Mouse (Mus musculus) heart, adult 9 months (tissue): Measurements from ENCODE around the gene Srsf12.

Experiments used
- DNase-seq, 2 experiments: peaks; one replicate each; pipeline ENCODE4 v3.0.0; 2022; ENCODE audit warnings: low spot score in 2 of 2

Srsf12 gene

GRCm38 (mm10) chr4:33249716-33250230, 41.0 kb downstream of the Srsf12 start:
- DNase-seq: no peak

GRCm38 (mm10) chr4:33250867-33251266, 42.1 kb downstream of the Srsf12 start:
- DNase-seq: no peak

GRCm38 (mm10) chr4:33254706-33255105, 45.9 kb downstream of the Srsf12 start:
- no peak for DNase-seq

GRCm38 (mm10) chr4:33257263-33257964, 48.6 kb downstream of the Srsf12 start:
- no peak for DNase-seq

- DNase-seq: no peak
These were observed 51.5 kb downstream of the Srsf12 start for GRCm38 (mm10) chr4:33260311-33260710.

- peak; percentile 95 for DNase-seq
These were observed 52.5 kb downstream of the Srsf12 start for GRCm38 (mm10) chr4:33261311-33261753.

- no peak for DNase-seq
These were observed 54.1 kb downstream of the Srsf12 start for GRCm38 (mm10) chr4:33262897-33263296.

GRCm38 (mm10) chr4:33264979-33265726, 56.4 kb downstream of the Srsf12 start:
- no peak for DNase-seq

- DNase-seq: no peak
These were observed 61.9 kb downstream of the Srsf12 start for GRCm38 (mm10) chr4:33270386-33271314.

- no peak for DNase-seq
These were observed 64.6 kb downstream of the Srsf12 start for GRCm38 (mm10) chr4:33273437-33273836.

- peak; percentile 30 to 69 for DNase-seq
These were observed 73.3 kb downstream of the Srsf12 start for GRCm38 (mm10) chr4:33281891-33282685.
